Mouse (Mus musculus): ENCODE data around the gene Gse1.

GRCm38 (mm10) chr8:120602672-120603071 is 374.4 kb downstream of the Gse1 start:
- TF ChIP-seq POLR2A (IDR thresholded peaks at IDR 0.05; ENCODE audit: borderline replicate concordance, control insufficient read depth, low read depth, low read length), result no peak
- TF ChIP-seq CTCF (IDR thresholded peaks at IDR 0.05; ENCODE audit: control insufficient read depth, insufficient read depth, low read length), result no peak
